Mouse (Mus musculus): ENCODE results near the gene Mycl.

- TF ChIP-seq CTCF (IDR thresholded peaks at IDR 0.05; ENCODE audit: low read depth, low read length) (no peak), GATA2 (IDR thresholded peaks at IDR 0.05; ENCODE audit: borderline replicate concordance, low read depth, low read length) (no peak), GATA1 (IDR thresholded peaks at IDR 0.05; ENCODE audit: borderline replicate concordance, low read length) (no peak), POLR2AphosphoS5 (IDR thresholded peaks at IDR 0.05; ENCODE audit: insufficient replicate concordance, low read depth, low read length) (no peak)
Measured at GRCm38 (mm10) chr4:122999263-122999691, 3.8 kb downstream of the Mycl start.
